Mouse (Mus musculus) stomach, postnatal 0 days (tissue): Measurements from ENCODE around the gene Mrpl54.

Experiments used
- CTCF ChIP-seq: IDR thresholded peaks from 2 replicates; pipeline ENCODE4 v1.5.1; 2016; ENCODE audit warnings: antibody characterized with exemption, low read depth, mild to moderate bottlenecking, moderate library complexity
- EP300 ChIP-seq: optimal IDR thresholded peaks from 2 replicates; pipeline ENCODE3; 2016; ENCODE audit warnings: antibody characterized with exemption

DNA sequence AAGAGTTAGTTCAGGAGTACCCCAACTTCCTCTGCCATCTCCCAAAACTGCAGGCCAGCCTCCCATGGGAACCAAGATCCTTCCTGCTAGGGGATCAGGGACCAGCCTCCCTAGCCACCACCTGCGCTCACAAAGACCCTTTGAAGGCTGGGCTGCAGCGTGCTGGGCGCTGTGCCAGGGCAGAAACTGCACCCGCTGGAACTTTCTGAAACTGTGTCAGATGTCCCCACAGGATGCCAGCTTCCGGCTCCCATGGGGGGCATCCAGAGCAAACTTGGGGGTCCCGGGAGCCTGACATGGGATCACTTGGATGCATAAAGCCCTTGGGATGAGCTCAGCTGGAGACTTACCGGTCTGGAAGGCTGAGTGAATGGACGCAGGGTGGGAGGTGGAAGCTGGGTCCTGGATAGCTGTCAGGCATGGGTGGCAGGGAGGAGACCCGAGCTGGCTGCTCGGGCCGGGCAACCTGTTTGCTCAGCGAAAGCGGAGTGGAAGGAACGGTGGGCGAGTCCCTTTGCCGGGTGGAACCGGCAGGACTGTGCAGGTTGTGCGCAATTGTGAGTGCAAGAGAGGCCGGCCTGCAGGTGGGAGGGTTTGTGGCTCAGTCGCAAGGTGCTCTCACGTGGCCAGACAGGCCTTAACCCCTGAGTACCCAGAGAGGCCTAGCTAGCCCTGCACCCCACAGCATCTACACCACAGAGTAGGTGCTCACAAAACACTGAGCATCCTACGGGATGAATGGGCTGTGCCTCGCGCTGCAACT, 24.1 kb upstream of the Mrpl54 start:
- TF ChIP-seq EP300 (no peak), CTCF (no peak)
